Mouse (Mus musculus) olfactory bulb, adult 2 months (tissue): ENCODE data around the gene Usp53.

ENCODE experiments used
- CTCF ChIP-seq: fragments of 200-500 bp; IDR thresholded peaks from 2 replicates; pipeline ENCODE4 v1.5.1; 2012; ENCODE audit warnings: low read depth, mild to moderate bottlenecking, low read length, moderate library complexity; ENCODE audit not compliant: insufficient read depth
- POLR2A ChIP-seq: fragments of 200-500 bp; IDR thresholded peaks from 2 replicates; pipeline ENCODE4 v1.6.1; 2012; ENCODE audit warnings: mild to moderate bottlenecking, low read depth, low read length, moderate library complexity; ENCODE audit not compliant: insufficient read depth

DNA sequence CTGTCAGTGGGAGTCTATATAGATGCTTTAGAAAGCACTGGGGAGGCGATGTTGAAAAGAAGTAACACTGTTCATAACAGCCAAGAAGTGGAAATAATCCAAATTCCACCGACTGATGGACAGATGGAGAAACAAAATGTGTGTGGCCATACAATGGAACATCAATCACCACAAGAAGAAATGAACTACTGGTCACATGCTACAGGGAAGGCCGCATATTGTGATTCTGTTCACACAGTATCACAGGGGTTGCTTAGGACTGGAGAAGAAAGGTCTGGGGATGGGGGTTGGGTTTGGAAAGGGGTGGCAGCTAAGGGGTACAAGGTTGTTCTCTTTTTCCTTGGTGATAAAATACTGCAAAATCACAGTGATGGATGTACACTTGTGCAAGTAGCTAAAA, 9.5 kb downstream of the Usp53 start:
- TF ChIP-seq CTCF (no peak), POLR2A (no peak)
